Mouse (Mus musculus): ENCODE data around the gene Notch2.

- TF ChIP-seq CTCF (IDR thresholded peaks at IDR 0.05; ENCODE audit: control insufficient read depth, insufficient read depth, insufficient replicate concordance, low read depth, low read length) (no peak), POLR2A (IDR thresholded peaks at IDR 0.05; ENCODE audit: control insufficient read depth, low read depth, low read length) (no peak)
Observed at GRCm38 (mm10) chr3:97980683-97981327, 32.5 kb upstream of the Notch2 start.

Data from testis, adult 2 months (tissue).